Mouse (Mus musculus): ENCODE data around the gene Gmpr. TPM values are rescaled to one million over a fixed set of nuclear protein-coding genes. Genes with fewer than 3 reads are reported as not detected.

Gmpr gene
- polyA plus RNA-seq (2012; rRNA removed): 143 and 171 TPM in 2 replicates

DNA sequence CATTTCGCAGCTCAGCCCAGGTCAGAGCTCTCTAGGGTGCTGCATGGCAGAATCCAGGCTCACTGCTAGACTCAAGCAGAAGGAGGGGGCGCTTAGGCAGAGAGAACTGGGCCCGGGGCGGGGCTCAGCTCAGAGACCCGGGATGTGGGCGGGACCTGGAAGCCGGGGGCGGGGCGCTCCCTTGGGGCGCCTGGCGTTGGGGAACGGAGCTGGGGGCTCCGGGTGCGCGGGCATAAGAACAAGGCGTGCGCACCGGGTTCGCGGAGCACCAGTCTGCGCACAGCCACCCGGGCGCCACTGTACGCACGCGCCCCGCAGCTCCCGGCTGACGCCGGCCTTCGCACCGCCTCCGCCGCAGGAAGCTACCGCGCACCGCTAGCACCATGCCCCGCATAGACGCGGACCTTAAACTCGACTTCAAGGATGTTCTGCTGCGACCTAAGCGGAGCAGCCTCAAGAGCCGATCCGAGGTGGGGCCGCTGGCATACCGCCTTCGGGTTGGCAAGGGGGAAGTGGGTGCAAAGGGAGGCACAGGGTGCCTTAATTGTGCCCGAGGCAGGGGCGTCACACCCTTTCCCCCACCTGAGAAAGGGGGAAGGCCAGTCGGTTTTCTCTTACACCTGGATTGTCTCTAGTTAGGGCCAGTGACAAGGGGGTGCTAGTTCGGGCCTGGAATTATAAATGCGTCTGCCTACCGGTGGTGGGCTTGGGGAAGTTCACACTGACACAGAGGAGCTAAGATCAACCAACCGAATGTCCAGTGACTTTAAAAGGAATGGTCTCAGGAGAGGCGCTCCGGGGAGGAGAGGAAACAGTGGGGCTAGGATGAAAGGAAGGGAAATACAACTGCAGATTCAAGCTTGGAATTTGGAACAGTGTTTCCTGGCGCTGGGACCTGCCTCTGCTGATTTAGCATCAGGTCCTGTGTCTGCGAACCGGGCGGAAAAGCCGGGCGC is at the start of gene Gmpr:
Gene Gmpr, plus strand, starts transcription at position 171 of the 956 bp plus-strand sequence.

Other genes starting within 250 kb of the Gmpr start
- 7.5 and 8.5 TPM in 2 replicates for gene Mylip, start 117.7 kb upstream of the Gmpr start, polyA plus RNA-seq (2012; rRNA removed)

All from liver, embryonic 14 days (tissue).